Comparison of ENCODE assay signal across 28 mouse cellular contexts in genomic region chr1:93165447-93165846, GRCm38 (mm10). TPM values are rescaled to one million over a fixed set of nuclear protein-coding genes. Genes with fewer than 3 reads are reported as not detected.
DNase-seq lines count a peak whose midpoint lies in the region; ATAC-seq and TF ChIP-seq lines count a peak whose summit lies in the region.
"Had no signal": no experiment of that assay in that cellular context is flagged by ENCODE, and none has a peak within 500 bp of the region (broad histone marks: within the 10 kb centered on the region; RNA-seq: fewer than 3 reads in every experiment).

No protein-coding gene starts in this region.

- H3K79me2 ChIP-seq in myocyte (ENCODE audit: control insufficient read depth, insufficient read depth), result no peaks in the 10 kb centered on the region

- H3K4me1 ChIP-seq in intestine, postnatal 0 days (replicated peaks; ENCODE audit: control insufficient read depth, insufficient read depth, low read length), result peaks cover 7% of the 10 kb centered on the region; the same call in 1 of the 2 replicates

- H3K36me3 ChIP-seq in myocyte (ENCODE audit: control insufficient read depth, insufficient read depth), result no peaks in the 10 kb centered on the region
- no peaks in the 10 kb centered on the region for H3K36me3 ChIP-seq in intestine, postnatal 0 days (ENCODE audit: control insufficient read depth, insufficient read depth)
- H3K36me3 ChIP-seq: embryonic facial prominence, embryonic 10.5 days; heart, embryonic 10.5 days; hindbrain, embryonic 13.5 days had no signal

- H3ac ChIP-seq in myocyte (ENCODE audit: control insufficient read depth, insufficient read length), result no peak overlapping the region

- TF ChIP-seq POLR2A in myocyte (IDR thresholded peaks at IDR 0.05; ENCODE audit: insufficient read length, low read depth), result no peak

- 65% methylated on average over 9 of the region's 9 CpGs for WGBS in intestine, postnatal 0 days

- H3K9ac ChIP-seq in intestine, postnatal 0 days (ENCODE audit: low read depth, low read length), result no peak overlapping the region
- H3K9ac ChIP-seq: forebrain, embryonic 13.5 days; forebrain, postnatal 0 days; hindbrain, embryonic 13.5 days had no signal

- no peak overlapping the region for H3K4me3 ChIP-seq in myocyte
- no peak overlapping the region for H3K4me3 ChIP-seq in intestine, postnatal 0 days (ENCODE audit: low read depth, low read length)
- H3K4me3 ChIP-seq: embryonic facial prominence, embryonic 10.5 days; forebrain, embryonic 13.5 days; gastrocnemius, adult 2 months; heart, embryonic 10.5 days; hindbrain, embryonic 13.5 days had no signal

- no peak overlapping the region for H3K27ac ChIP-seq in intestine, postnatal 0 days (ENCODE audit: low read depth, low read length)
- H3K27ac ChIP-seq: embryonic facial prominence, embryonic 10.5 days; forebrain, embryonic 13.5 days; gastrocnemius, adult 2 months; heart, embryonic 10.5 days; hindbrain, embryonic 13.5 days; hindbrain, postnatal 0 days had no signal

- DNase-seq in lung, postnatal 36 days, result peak; percentile 29
- no peak for DNase-seq in lung, postnatal 4 days
- DNase-seq in A20 (ENCODE audit: low read depth, low spot score), result peak; percentile 6
- DNase-seq in gastrocnemius, postnatal 36 days, result no peak
- DNase-seq: adrenal gland, postnatal 25 days; cerebellum, adult 18-20 months; cerebellum, adult 9-11 months; cerebellum, postnatal 36 days; forebrain, postnatal 0 days; gastrocnemius, adult 2 months; gastrocnemius, postnatal 25 days; heart, adult 18-20 months; heart, postnatal 10 days; heart, postnatal 4 days had no signal

- peak; percentile 65 for ATAC-seq in common myeloid progenitor, adult 5-6 weeks (replicated peaks; ENCODE audit: low read depth, poor library complexity, severe bottlenecking)
- no peak for ATAC-seq in intestine, postnatal 0 days
- ATAC-seq: activated CD4-positive, CD25-positive, alpha-beta regulatory T cell, adult 4 months; CD4-positive, CD25-positive, alpha-beta regulatory T cell, adult 4 months; forebrain, embryonic 13.5 days; forebrain, postnatal 0 days; hindbrain, postnatal 0 days; Patski had no signal

- no peaks in the 10 kb centered on the region for H3K27me3 ChIP-seq in myocyte (ENCODE audit: control insufficient read depth, insufficient read depth, insufficient read length)
- H3K27me3 ChIP-seq in intestine, postnatal 0 days (replicated peaks; ENCODE audit: control insufficient read depth, insufficient read depth, low read length), result 0 out of 2 replicates have a peak, but pooled peaks cover 3% of the 10 kb centered on the region
- H3K27me3 ChIP-seq: forebrain, embryonic 13.5 days; Patski had no signal

- H3K4me2 ChIP-seq in myocyte (ENCODE audit: low read depth), result peak overlapping the region; percentile 0
- H3K4me2 ChIP-seq in intestine, postnatal 0 days (replicated peaks; ENCODE audit: low read depth), result no peak overlapping the region
- H3K4me2 ChIP-seq: forebrain, embryonic 13.5 days; hindbrain, embryonic 13.5 days had no signal

- TF ChIP-seq CTCF in intestine, postnatal 0 days (IDR thresholded peaks at IDR 0.05; ENCODE audit: low read depth), result no peak

- H3K9me3 ChIP-seq in intestine, postnatal 0 days (ENCODE audit: control insufficient read depth), result no peaks in the 10 kb centered on the region
- H3K9me3 ChIP-seq: embryonic facial prominence, embryonic 10.5 days; forebrain, embryonic 13.5 days; heart, embryonic 10.5 days; hindbrain, embryonic 13.5 days had no signal

- intact Hi-C loops in gastrocnemius, postnatal 36 days (cut with DNase I), result no loop called here

TF ChIP-seq in myocyte, 11 proteins besides CTCF, POLR2A, EP300 and RAD21:
- TF ChIP-seq E2F4 (IDR thresholded peaks at IDR 0.05; ENCODE audit: insufficient read depth) (no peak), CEBPB (IDR thresholded peaks at IDR 0.05; ENCODE audit: insufficient read depth, poor library complexity, severe bottlenecking) (no peak), TCF12 (IDR thresholded peaks at IDR 0.05; ENCODE audit: insufficient read depth, poor library complexity, severe bottlenecking) (peak; percentile 1), MYOG (IDR thresholded peaks at IDR 0.05; ENCODE audit: control insufficient read depth in 1 of 3, insufficient read depth in 1 of 3, insufficient read length in 2 of 3, low read depth in 2 of 3) (peak in 2 of 3 experiments; percentile 36 to 61), SRF (IDR thresholded peaks at IDR 0.05; ENCODE audit: control insufficient read depth, insufficient read length, low read depth) (peak; percentile 28), USF1 (IDR thresholded peaks at IDR 0.05; ENCODE audit: low read depth) (peak; percentile 91), POLR2AphosphoS2 (IDR thresholded peaks at IDR 0.05; ENCODE audit: insufficient read length, low read depth) (no peak), MYOD1 (IDR thresholded peaks at IDR 0.05; ENCODE audit: control insufficient read depth in 1 of 3, insufficient read length in 2 of 3, low read depth in 2 of 3) (peak in 2 of 3 experiments; percentile 62 to 90)

RNA-seq across cellular contexts. Expression of gene Crocc2, which starts 3.1 kb away (rescaled TPM):
- not detected in 2 replicates for total RNA-seq in common myeloid progenitor, adult 5-6 weeks (2017)
- polyA plus RNA-seq in myocyte (2012; fragmentation: generic; extraction: Trizol), result not detected
- 0.04 TPM in 1 of 2 replicates, not detected in the other for polyA plus RNA-seq in intestine, postnatal 0 days (2015; fragmentation: Nextera tagmentation; extraction: Ambion mirVana)
- not detected for total RNA-seq in gastrocnemius, postnatal 36 days (2021)
- total RNA-seq: gastrocnemius, adult 2 months; gastrocnemius, postnatal 25 days had no signal
- polyA plus RNA-seq: activated CD4-positive, CD25-positive, alpha-beta regulatory T cell, adult 4 months; CD4-positive, CD25-positive, alpha-beta regulatory T cell, adult 4 months had no signal

RNA-seq across cellular contexts. Expression of gene 2310007B03Rik, which starts 4.7 kb away (rescaled TPM):
- total RNA-seq in common myeloid progenitor, adult 5-6 weeks (2017), result not detected in 2 replicates
- 0.06 TPM for polyA plus RNA-seq in myocyte (2012; fragmentation: generic; extraction: Trizol)
- 22.5 and 24.3 TPM in 2 replicates for polyA plus RNA-seq in intestine, postnatal 0 days (2015; fragmentation: Nextera tagmentation; extraction: Ambion mirVana)
- not detected for total RNA-seq in gastrocnemius, postnatal 36 days (2021)
- total RNA-seq: adrenal gland, adult 18-20 months; adrenal gland, postnatal 25 days; forebrain, postnatal 0 days; gastrocnemius, adult 2 months; gastrocnemius, postnatal 25 days; heart, postnatal 10 days; heart, postnatal 4 days had no signal
- polyA plus RNA-seq: activated CD4-positive, CD25-positive, alpha-beta regulatory T cell, adult 4 months; CD4-positive, CD25-positive, alpha-beta regulatory T cell, adult 4 months; Patski had no signal

RNA-seq across cellular contexts. Expression of gene Agxt, which starts 30.4 kb away (rescaled TPM):
- not detected in 2 replicates for total RNA-seq in common myeloid progenitor, adult 5-6 weeks (2017)
- not detected for polyA plus RNA-seq in myocyte (2012; fragmentation: generic; extraction: Trizol)
- polyA plus RNA-seq in intestine, postnatal 0 days (2015; fragmentation: Nextera tagmentation; extraction: Ambion mirVana), result 3.2 and 3.5 TPM in 2 replicates
- under 1 TPM in 1 of 2 experiments, not detected in 1; 0.28 TPM for total RNA-seq in gastrocnemius, postnatal 36 days (2021)
- total RNA-seq: adrenal gland, adult 18-20 months; adrenal gland, postnatal 25 days; forebrain, postnatal 0 days; gastrocnemius, adult 2 months; gastrocnemius, postnatal 25 days; heart, adult 18-20 months; heart, postnatal 10 days; heart, postnatal 4 days; hindbrain, postnatal 0 days had no signal
- polyA plus RNA-seq: activated CD4-positive, CD25-positive, alpha-beta regulatory T cell, adult 4 months; CD4-positive, CD25-positive, alpha-beta regulatory T cell, adult 4 months; embryonic facial prominence, embryonic 10.5 days; embryonic facial prominence, embryonic 14.5 days; forebrain, embryonic 13.5 days; forebrain, postnatal 0 days; heart, embryonic 14.5 days; hindbrain, embryonic 13.5 days; hindbrain, postnatal 0 days; Patski had no signal

Comparison
In these comparisons a context has a peak if more than half of its experiments do, and no peak if none do; other contexts are left out.
1. DNase-seq: peak in lung, postnatal 36 days (single experiment) and A20 (single experiment); none in lung, postnatal 4 days (0 of 2) and gastrocnemius, postnatal 36 days (0 of 2).